Mouse (Mus musculus): Measurements from ENCODE around the gene Fbxo28.
"Not testable (repeated sequence)": the region's sequence is repeated elsewhere in the genome, so short reads cannot be mapped to it uniquely, and the experiment has no call there.

Fbxo28 gene

GRCm38 (mm10) chr1:182340281-182340680, 1.1 kb downstream of the Fbxo28 start:
- DNase-seq = no peak

GRCm38 (mm10) chr1:182338961-182339565, 2.4 kb downstream of the Fbxo28 start:
- DNase-seq = no peak

DNA sequence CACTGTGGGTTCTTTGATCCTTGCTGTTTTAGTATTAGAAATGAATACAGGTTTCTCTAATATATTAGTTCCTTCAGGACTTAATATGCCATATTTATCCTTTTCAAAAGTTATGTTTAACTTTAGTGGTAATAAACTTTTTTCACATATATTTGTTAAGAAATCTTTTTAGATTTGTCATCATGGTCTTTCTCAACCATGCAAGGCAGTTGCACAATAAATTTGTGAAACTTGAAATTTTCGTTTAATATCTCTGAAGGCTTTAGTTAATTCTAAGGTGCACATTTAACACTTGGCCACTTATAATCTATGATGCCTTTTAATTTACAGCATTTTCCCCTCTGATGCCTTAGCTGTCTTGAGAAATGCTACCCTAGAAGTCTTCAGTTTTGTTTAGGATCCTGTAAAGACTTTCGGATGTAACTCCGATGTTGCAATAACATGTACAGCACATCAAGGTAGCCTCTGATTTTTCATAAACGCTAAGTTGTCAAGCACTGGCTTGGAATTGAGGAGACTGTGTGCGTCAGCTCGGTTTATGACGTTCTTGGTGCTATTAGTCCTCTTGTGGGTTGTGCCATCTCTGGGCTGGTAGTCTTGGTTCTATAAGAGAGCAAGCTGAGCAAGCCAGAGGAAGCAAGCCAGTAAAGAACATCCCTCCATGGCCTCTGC, 7.5 kb downstream of the Fbxo28 start:
- no peak for DNase-seq

GRCm38 (mm10) chr1:182332090-182333034, 9.1 kb downstream of the Fbxo28 start:
- DNase-seq = no peak

GRCm38 (mm10) chr1:182325919-182326318, 15.5 kb downstream of the Fbxo28 start:
- no peak for DNase-seq

DNA sequence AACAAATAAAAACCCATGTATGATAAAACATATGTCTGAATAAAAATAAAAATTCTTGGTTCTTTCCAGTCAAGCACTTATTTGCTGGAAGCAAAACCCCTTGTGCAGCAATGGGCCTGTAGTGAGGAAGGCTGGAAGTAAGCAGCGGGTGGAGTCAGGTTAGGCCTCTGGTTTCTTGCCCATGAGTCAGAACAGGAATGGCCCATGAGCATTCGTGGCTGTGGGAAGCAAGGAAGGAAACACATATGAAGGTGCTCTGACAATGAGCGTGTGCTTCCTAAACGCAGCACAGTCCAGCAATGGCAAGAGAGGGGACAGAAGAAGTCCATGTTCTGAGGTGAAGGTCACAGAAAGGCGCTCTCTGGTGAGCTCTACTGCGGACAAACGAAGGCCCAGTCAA, 16.9 kb downstream of the Fbxo28 start:
- DNase-seq = no peak

DNA sequence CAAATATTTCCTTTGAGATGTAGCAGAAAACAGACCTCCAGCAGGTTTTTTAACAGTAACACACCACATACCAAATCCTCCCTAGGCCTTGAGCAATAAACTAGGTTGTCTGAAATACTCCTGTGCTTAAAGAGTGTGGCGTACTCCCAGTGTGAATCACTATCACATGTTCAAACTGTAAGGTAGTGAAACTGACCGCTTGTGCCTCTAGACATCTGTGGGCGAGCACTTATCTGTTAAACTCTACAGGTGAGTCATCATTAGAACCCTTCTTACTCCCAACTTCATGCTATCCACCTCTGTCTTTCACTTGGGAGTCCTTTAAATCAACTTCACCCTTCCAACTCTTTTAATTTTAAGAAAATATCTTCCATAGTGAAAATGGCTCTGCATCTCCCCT, 18.3 kb downstream of the Fbxo28 start:
- no peak for DNase-seq

DNA sequence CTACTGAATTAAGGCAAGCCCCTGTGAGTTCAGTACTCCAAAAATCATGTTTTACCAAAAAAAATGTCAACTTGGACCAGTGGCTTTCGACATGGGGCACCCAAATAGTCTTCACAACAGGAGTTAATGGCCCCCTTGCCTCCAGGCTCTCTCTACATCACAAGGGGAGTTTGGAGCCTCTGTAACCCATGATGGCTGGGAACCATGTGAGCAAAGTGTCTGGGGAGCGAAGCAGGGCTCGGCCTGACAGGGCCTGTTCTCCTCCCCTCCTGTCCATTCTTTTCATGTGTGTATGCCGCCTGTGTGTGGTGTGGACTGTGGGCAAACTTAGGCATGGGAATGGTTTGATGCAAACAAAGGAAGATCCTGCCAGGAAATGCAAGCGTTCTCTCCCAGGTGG, 27.2 kb downstream of the Fbxo28 start:
- no peak for DNase-seq

DNA sequence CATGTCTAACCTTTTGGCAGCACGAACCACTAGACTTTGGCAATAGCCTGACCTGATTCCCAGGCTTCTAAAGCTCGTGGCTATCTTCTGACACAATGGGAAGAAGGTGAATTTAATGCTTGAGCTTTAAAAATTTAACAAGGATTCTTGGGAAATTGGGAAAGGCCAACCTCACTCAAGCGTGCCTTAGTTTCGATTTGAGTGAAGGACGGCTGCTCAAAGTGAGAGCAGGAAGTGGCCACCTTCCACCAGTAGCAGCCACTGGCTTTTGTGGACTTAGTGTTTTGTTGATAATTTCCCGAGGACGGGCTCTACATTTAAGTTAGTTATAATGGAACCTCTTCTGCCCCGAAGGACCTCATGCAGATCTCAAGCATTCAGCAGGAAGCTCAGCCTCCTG, 28.2 kb downstream of the Fbxo28 start:
- DNase-seq = no peak

DNA sequence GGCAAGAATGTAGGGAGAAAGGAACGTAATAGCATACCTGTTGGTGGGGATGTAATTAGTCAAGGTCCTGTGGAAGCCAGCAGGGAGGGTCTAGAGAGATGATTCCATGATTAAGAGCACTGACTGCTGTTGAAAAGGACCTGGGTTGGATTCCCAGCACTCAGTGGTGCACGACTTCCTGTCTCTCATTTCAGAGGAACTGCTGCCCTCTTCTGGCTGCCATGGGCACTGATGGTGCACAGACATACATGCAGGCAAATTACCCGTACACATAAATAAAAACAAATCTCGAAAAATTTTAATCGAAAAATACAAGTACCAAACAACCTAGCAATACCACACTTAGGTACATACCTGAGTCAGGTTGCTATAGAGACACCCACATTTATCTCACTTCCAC, 30.1 kb downstream of the Fbxo28 start:
- no peak for DNase-seq

DNA sequence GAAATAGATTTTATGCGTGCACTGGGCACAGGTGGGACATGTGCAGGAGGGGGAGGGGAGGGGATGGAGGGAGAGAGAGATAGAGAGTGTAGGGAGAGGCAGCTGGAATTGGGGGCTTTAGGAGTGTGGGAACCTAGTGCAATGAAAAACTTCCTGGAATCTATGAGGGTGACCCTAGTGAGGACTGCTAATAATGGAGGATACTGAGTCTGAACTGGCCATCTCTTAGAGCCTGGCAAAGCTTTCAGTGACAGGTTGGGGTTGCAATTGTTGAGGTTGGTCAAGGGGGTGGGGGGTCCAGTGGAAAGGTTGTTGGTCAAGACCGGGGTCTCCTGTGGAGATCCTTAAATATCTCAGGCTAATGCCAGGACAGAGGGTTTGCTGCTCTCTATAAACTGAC, 31.1 kb downstream of the Fbxo28 start:
- no peak for DNase-seq

- no peak for DNase-seq
These were observed 32.0 kb downstream of the Fbxo28 start for GRCm38 (mm10) chr1:182309403-182309802.

DNA sequence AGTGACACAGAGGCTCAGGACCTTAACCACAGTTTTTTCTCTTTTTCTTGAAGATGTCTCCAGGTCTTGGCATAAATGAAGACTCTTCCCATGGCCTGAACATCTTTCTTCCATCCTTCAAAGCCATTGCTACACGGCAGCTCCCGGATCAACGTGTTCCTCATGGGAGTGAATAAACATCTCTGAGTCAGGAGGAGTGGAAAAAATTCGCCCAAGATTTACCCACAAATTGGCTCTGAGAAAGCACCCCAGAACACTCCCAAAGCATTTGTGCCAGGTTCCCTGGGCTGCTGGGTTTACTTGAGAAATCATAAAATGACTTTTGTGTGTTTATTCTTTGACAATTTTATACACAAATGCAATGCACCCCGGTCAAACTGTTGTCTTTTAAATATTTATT, 38.5 kb downstream of the Fbxo28 start:
- DNase-seq = no peak

DNA sequence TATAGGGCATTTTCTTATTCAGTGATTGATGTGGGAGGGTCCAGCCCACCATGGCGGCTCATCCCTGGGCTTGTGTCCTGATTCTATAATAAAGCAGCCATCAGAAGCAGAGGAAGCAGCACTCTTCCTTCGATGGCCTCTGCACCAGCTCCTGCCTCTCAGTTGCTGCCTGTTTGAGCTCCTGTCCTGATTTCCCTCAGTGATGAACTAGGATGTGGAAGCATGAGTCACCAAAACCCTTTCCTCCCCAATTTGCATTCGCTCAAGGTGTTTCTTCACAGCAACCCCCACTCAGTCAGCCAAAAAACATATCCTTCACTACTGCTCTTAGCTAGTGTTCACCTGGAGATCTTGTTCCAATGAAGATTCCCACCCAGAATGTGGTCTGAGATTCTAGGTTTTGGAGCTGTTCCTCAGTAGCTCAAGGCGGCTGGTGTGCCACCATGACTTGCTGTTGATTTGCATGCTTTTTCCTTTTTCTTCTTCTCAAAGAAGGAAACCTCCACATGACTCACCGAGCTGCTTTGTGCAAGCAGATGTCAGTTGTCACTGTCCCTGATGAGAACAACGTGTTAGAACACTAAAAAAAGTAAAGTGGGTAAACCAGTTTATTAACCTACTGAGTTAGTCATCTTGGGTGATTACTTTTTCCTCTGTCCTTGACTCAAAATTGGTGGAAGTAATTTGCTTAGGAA, 39.1 kb downstream of the Fbxo28 start:
- DNase-seq = no peak

GRCm38 (mm10) chr1:182297821-182298220, 43.6 kb downstream of the Fbxo28 start:
- no peak for DNase-seq

GRCm38 (mm10) chr1:182297246-182297645, 44.2 kb downstream of the Fbxo28 start:
- DNase-seq = no peak

GRCm38 (mm10) chr1:182296816-182297215, 44.6 kb downstream of the Fbxo28 start:
- DNase-seq = no peak

- no peak for DNase-seq
These were observed 45.3 kb downstream of the Fbxo28 start for GRCm38 (mm10) chr1:182296141-182296540.

DNA sequence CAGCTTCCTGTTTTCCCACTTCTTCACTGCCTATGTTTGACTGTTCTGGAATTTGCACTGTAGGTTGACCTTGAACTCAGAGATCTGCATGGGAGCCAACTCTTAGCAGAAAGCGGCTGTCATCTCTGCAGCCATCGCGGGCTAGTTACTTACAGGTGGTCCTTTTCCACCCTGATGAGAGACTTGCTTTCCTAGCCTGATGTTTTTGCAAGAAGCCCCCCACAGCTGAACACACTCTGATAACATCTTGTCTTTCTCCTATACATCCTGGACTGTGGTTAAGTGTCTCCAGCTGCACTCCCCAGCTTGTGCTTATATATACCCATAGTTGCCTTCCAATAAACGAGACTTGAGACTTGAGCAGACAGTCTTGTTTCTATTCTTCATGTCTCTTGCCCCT, 49.1 kb downstream of the Fbxo28 start:
- no peak for DNase-seq

DNA sequence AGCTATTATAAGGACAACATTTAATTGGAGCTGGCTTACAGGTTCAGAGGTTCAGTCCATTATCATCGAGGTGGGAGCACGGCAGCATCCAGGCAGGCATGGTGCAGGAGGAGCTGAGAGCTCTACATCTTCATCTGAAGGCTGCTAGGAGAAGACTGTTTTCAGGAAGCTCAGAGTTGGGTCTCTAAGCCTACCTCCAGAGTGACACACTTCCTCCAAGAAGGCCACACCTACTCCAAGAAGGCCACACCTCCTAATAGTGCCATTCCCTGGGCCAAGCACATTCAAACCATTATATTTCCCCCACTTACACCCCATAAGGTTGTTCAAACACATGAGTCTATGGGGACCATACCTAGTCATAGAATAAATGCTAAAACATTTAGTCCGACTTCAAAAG, 50.7 kb downstream of the Fbxo28 start:
- not testable (repeated sequence) for DNase-seq

GRCm38 (mm10) chr1:182289781-182290180, 51.6 kb downstream of the Fbxo28 start:
- no peak for DNase-seq

DNA sequence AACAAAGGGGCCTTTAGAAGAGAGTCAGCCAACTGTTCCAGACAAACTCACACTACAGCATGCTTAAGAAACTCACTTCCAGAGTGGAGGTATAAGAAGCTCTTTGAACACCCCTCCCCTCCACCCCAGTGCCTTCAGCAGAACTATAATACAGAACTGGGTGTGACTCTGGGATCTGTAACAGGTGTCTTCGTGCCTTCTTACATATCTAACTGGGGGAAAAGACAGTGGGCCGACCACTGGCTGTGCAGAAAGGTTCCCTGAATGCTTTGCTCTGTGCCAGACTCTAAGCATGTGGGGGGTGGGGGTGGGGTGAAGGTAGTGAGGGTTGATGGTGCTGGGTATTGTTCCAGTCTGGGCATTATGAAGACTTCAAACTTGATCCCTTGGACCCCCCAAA, 52.8 kb downstream of the Fbxo28 start:
- no peak for DNase-seq

DNA sequence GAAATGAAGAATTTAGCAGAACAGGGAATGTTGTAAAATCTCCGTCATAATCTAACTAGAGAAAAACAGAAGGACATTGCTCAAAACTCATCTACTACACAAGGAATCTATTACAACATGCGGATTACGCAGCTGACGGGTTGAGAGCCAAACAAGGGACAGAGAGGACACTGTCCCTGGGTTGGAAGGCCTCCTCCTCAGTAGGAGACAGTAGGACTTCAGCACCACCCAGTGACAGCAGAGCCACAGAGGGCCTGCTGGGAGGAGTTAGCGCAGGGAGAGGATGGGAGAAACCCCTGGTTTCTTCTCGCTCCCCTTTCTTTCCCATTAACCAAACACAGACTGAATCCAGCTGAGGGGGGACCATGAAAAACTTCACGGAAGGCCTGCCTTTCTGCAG, 53.6 kb downstream of the Fbxo28 start:
- no peak for DNase-seq
